Mouse (Mus musculus) spleen, adult 2 months (tissue): Measurements from ENCODE around the gene Gm20388.

Experiments
- CTCF ChIP-seq: fragments of 200-500 bp; IDR thresholded peaks from 2 replicates; pipeline ENCODE4 v1.5.1; 2011; ENCODE audit warnings: mild to moderate bottlenecking, inconsistent platforms; ENCODE audit not compliant: insufficient read depth, insufficient read length, insufficient replicate concordance; ENCODE audit errors: extremely low read depth
- POLR2A ChIP-seq: fragments of 200-500 bp; IDR thresholded peaks from 2 replicates; pipeline ENCODE4 v1.6.1; 2011; ENCODE audit warnings: low read depth, low read length, inconsistent platforms

DNA sequence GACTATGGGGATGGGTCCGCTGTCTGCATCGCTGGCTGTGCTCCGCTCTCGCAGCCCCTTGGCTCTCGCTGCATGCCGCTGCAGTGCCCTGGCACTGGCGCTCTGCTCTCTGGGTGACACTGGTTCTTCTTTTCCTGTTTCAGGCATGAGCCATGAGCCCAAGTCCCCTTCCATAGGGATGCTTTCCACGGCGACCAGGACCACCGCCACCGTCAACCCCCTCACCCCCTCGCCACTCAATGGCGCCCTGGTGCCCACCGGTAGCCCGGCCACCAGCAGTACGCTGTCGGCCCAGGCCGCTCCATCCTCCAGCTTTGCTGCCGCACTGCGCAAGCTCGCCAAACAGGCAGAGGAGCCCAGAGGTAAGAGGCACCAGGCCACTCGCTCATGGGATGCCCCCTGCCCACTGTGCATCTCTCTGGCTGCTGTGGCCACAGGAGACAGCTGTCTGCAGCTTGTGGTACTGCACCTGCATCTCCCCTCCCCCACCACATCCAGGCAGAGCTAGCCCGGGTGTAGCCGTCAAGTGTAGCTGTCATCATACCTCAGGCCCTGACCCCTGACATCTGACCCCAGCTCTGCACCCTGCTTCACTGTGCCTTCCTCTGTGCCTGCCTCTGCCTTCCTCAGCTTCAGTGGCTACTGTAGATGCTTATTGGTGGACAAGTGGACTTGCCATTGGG is 642.9 kb downstream of the Gm20388 start:
- TF ChIP-seq POLR2A (no peak), CTCF (no peak)
